Mouse (Mus musculus): Measurements from ENCODE around the gene 1500009C09Rik.
"Not testable (repeated sequence)": the region's sequence is repeated elsewhere in the genome, so short reads cannot be mapped to it uniquely, and the experiment has no call there.

The 1500009C09Rik gene

DNA sequence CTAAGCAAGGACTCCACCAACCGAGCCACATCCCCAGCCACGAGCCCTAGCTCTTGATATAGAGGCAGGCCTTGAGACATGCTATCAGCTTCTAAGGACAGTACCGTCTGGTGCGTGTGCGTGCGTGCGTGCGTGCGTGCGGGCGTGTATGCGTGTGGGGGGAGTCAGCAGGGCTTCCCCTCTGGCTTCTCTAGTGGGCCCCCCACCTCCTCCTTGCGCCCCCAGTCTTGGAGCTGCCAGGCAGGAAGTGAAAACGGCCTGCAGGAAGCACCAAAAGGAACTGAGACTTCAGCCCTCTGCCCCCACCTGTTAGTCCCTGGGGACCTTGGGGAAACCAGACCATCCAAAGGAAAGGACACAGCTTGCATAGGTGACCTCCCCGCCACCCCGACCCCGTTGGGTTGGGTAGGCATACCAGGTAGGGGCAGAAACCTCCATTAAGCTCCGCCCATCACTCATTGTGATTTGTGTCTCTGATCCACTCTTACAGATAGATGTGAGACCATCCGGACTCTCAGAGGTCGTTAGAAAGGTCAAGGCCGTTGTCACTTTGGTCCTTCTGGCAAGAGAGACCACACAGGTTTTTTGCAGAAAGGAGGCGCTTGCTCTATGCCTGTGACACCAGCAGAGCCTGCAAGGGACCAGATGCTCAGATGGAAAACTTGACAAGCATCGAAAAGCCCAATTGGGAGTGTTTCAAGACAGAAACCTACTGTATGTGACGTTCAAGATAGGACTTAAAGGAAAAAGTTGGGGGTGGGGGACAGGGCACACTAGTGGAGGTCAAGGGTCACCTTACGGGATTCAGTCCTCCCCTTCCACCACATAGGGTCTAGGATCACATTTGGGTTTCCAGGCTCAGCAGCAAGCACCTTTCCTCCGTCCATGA, 33.2 kb upstream of the 1500009C09Rik start:
- no peak for DNase-seq (ENCODE audit: low spot score)

DNA sequence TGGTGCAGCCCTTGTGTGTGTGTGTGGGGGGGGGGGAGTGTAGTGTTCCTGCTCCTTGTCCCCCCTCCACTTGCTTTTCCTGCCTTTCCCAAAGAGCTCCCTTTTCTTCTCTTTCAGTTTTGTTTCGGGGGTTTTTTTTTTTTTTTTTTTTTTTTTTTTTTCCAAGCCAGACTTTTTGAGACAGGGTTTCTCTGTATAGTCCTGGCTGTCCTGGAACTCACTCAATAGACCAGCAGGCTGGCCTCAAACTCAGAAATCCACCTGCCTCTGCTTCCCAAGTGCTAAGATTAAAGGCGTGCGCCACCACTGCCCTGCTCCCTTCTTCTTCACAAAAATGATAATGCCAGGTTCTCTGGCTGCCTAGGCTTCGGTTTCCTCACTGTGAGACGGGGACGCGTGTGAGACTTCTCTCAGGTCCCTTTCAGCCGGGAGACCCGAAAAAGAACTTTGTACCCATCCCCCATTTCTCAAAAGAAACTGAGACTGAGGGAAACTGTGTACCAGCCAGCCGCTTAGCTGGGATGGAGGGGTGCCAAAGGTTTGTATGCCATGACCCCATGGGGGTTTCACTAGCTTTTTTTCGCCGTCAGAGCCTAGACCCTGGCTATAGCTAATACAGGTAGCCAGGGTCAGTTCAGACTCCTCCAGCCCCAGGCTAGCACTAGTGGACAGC, 32.1 kb upstream of the 1500009C09Rik start:
- DNase-seq (ENCODE audit: low spot score): no peak

DNA sequence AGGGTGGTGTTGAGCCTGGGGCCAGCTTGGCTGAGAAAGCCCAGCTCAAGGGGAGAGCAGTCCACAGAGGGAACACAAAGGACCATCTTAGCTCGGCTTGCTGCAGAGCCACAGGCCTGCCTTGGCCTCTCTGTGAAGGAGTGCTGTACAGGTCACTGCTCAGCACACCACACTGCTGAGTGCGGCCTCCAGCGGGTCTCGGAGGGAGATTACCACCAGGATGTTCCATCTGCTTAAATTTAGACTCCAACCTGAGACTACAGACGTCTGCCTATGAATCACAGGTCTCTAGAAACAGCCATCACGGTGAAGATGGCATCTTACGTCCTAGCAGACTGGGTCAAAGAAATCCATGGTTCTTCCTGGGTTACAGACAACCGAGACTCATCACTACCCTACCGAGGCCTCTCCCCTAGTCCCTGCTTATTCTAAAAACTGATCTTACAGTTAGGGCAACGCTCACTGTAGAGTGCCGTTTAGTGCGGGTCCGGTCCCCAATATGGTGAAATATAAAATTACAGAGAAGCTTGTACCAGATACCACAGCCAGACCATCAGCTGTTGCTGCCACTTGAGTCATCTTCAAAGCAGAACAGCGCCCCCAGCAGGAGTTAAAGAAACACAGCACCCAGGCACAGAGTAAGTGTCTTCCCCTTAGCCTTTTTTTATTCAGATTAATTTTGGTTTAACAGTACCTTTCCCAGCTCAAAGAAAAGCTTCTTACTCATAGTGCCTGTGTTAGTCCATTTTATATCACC, 30.9 kb upstream of the 1500009C09Rik start:
- DNase-seq (ENCODE audit: low spot score): no peak

DNA sequence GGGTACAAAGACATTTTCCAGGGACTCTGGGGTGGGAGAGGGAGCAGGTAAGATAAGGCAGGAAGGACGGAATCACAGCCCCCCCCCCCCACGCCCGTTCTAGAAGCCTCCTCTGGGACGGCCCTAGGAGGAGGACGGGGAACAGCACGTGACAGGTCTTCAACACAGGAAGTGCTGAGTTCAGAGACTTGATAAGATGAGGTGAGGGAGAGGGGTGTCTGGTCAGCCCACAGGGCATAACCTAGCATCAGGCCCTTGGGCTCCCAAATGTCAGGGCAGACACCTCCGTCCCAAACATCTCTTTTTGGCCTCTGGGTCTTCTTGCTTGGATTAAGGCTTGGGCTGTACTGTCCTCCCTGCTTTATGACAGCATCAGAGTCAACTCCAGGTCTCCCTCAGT, 28.9 kb upstream of the 1500009C09Rik start:
- no peak for DNase-seq (ENCODE audit: low spot score)

DNA sequence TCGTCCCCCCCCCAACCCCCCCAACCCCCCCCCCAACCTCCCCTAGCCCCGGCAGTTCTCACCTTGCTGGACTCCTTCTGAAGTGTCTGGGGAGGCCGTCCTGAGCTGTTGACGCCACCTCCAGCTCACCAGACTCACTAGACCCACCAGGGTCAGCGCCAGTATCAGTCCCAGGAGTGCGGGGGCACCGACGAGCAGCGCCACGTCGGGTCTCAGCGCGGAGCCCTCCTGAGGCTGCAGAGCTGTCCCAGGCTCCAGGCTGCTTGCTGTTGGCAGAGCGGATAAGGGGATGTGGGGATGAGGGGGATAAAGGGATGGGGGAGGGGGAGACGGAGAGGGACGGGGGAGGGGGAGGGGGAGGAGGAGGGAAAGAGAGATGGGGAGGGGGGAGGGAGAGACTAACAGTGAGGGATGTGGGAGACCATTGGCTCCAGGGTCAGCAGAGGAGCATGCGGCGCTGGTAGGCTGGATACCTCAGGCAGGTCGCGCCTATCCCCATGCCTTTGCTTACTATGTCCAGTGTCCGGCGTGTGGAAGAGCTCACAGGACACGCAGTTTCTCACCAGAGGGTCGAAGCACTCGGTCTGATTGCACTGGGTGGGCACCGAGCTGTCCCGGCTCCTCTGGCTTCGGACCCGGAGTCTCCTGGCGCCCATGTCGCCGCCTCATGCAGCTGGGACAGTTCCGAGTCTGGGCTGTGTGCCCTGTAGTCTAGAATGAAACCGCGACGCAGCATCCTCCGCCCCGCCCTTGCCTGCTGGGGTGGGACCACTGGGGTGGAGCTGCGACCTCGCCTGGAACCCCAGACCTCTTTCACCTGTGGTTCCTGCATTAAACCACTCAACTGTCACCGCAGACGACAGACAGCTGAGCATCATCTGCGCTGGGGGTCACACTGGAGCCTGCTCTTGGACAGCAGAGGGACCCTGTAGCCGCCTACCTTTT, 28.3 kb upstream of the 1500009C09Rik start, which contains the start of gene Tnfrsf13c:
Gene Tnfrsf13c (minus strand): TSS at position 713 of the 945 bp plus-strand sequence.
- no peak for DNase-seq (ENCODE audit: low spot score)

DNA sequence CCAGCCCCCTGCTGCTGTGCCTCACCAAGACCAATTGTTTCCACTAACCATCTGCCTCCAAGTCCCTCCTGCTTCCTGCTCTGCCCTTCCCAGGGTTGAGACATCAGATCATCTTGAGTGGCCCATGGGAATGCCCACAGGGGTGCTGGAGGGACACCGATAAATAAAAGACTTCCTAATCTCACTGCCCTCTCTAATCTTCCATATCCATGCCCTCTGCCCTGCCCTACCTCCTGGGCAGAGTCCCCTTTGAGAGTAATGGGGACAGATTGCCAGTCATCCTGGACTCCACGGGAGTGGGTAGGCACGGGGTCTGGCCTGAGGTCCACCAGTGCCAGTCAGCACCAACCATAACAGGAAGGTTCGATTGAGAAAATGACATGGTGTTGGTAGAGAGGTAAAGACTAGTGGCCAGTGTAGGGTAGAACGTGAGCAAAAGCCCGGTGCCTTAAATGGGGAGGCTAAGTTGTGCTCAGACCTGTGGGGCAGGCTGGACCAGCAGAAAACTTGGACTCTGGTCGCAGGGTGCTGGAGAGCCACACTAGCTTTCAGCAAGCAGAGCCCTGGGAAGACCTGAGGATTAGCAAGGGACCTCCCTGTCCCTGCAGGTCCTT, 27.5 kb upstream of the 1500009C09Rik start:
- DNase-seq (ENCODE audit: low spot score): no peak

DNA sequence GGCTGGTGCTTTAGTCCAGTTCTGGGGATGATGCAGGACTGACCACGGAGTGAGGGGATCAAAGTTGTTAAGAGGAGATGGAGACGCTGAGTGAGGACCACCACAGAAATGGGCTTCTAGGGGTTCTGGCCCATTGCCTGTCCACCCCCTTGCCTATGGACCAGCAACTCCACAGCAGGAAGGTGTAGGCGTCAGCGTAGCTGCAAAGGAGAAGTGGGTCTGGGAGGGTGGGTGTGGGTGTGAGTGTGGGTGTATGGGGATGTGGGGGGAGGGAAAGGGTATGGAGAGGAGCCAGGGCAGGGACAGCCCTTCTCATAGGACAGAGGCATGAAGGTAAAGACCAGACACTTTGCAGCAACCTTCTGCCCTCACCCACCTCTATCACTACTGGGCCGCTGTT, 26.4 kb upstream of the 1500009C09Rik start:
- DNase-seq (ENCODE audit: low spot score): no peak

DNA sequence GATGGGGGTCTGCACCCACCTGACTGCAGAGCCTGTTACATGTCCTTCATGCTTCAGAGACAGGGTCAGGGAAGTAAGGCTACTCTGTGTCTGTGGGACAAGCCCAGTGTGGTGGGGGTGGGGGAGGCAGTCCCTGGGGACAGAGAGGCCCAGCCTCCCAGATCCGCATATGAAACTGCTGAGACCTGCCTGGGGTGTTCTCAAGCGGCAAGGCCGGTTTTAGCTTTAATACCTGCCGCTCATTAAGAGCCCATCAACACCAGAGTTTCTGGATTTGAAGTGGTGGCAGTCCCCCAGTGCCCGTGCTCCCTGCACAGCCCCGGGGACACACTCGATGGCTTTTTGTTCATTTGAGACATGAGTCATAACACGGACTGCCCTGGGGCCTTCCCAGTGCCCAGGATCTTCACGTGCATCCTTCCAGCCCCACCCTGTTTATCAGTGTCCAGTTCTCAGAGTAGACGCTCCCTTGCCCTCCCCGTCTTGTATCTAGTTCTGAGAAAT, 22.6 kb upstream of the 1500009C09Rik start:
- no peak for DNase-seq (ENCODE audit: low spot score)

DNA sequence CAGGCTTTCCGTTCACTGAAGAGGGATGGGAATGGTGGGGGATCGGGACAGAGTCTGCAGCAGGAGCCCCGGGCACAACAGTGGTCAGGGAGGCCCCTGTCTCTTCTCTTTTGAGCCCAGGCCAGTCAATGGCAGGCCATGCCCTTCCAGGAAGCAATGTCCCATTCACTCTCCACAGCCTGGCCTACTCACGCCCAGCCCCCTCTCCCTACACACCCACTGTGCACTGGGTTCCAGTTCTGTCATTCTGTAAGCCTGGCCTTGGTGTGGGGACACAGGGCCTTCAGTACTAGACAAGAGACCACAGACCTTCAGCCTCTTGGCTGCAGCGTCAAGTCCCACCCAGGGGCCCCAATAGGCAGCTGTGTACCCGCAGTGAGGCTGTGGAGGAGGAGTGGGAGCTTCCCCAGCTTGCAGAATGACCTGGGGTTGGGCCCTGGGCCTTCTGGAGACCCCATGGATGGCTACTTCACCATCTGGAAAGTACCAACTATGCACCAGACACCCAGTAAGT, 22.0 kb upstream of the 1500009C09Rik start:
- no peak for DNase-seq (ENCODE audit: low spot score)

DNA sequence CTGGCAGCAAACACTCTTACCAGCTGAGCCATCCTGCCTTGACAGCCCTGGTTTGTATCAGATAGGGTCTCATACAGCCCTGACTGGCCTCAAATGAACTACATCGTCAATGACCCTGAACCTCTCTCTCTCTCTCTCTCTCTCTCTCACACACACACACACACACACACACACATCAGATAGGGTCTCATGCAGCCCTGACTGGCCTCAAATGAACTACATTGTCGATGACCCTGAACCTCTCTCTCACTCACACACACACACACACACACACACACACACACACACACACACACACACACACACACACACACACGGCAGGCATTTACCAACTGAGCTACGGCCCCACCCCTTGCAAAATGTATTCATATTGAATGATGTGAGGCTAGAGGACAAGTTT, 21.1 kb upstream of the 1500009C09Rik start:
- no peak for DNase-seq (ENCODE audit: low spot score)

DNA sequence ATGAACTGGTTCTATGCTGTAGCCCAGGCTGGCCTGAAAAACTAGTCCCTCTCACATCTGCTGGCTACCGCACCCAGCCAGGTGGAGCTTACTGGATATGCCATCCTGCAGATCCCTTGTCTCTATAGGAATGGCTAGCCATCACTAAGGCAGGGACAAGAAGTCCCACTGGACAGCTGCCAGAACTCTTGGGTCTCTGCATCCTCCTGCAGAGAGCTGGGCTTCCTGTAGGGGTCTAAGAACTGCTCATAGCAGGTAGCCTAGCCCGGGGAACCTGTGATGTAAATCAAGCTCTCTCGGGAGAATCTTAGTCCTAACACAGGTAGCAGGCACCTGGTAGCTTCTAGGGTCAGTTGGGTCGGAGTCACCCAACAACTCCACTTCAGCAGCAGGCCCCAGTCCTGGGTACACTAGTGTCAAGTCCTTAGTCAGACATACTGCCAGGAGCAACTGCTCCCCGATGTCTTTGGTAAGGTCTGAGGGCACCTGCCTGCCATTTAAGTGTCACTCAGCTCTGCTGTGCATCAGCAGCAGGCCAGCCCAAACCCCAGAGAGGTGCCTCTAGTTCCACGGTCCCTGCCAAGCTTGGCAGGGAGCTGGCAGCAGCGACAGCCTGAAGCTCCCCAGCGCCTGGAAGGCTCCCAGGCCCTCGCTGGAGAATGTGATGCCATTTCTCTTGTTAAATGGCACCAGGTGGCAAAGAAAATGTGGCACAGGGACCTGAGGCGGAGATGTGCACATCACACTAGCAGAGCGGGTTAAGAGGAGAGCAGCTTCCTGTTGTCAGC, 20.4 kb upstream of the 1500009C09Rik start:
- no peak for DNase-seq (ENCODE audit: low spot score)

DNA sequence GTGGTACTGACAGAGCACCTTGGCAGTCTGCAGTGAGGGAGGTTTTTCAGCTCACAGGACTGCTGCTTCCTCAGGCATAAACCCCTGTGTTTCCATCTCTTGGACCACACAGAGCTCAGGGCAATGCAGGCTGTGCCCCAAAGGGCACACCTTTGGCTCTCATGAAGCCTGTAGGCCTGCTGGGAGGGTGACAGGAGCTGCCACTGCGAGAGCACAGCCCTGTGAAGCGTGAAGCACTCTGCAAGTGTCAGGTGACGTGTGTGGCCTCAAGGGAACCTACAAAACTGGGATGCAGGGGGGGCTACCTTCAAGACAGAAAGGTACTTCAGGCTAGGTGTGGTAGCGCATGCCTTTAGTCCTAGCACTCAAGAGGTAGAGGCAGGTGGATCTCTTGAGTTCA, 19.5 kb upstream of the 1500009C09Rik start:
- DNase-seq (ENCODE audit: low spot score): no peak

DNA sequence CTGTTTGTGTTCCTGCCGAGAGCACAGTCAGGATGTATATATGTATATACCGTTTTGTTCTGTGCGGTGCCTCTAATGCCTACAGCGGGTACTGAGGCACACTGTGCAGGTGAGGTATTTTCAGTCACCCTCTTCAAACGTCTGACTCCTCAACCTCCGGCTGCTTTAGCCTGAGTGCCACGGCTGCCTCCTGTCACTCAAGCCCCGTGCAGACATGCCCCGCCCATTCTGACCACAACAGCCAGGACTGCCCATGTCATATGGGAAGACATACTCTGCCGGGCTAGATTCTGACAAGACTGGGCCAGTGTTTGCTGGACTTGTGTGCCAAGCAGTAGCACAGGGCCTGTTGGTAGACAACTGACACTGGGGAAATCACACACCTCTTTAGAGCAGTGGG, 16.5 kb upstream of the 1500009C09Rik start:
- no peak for DNase-seq (ENCODE audit: low spot score)

DNA sequence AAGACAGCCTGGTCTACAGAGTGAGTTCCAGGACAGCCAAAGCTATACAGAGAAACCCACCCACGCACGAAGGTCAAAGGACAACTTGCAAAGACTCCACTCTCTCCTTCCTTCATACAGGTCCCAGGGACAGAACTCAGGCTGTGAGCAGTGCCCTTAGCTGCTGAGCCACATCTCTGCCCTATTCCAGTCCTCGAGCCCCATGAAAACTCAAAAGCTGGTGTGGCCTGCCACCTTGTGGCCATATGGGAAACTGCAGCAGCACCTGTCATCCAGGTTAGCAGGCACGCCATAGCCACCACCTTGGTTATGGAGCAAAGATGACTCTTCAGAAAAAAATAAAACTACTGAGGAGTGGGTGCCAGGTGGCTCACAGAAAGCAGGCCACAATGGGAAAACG, 15.6 kb upstream of the 1500009C09Rik start:
- peak; percentile 68 for DNase-seq (ENCODE audit: low spot score)

DNA sequence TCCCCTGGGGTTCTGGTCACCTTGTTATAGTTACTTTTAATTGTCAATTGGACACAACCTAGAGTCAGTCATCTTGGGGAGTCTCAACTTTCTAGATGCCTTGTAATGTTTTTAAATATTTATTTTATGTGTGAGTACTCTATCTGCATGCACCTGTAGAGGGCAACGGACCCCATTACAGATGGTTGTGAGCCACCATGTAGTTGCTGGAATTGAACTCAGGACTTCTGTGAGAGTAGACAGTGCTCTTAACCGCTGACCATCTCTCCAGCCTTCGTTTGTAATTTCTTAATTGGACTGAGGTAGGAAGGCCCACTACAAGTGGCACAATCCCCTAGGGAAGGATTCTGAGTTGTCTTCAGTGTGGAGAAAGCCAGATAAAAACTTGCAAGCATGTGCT, 8.9 kb upstream of the 1500009C09Rik start:
- no peak for DNase-seq (ENCODE audit: low spot score)

DNA sequence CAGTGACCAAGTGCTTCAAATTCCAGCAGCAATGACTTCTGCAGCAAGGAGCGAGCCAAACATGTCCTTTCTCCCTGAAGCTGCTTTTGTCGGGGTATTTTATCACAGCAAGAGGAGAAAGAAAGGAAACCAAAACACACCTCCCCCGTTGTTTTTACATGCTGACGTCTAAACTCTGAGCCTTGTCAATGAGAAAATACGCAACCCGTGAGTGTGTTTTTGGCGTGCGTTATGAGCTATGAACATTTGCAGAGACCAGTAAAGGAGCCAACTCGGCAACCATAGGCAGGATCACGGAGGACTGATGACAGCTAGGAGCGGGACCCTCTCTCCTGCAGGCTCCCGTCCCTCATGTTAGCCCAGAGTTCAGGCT, 8.5 kb upstream of the 1500009C09Rik start:
- no peak for DNase-seq (ENCODE audit: low spot score)

DNA sequence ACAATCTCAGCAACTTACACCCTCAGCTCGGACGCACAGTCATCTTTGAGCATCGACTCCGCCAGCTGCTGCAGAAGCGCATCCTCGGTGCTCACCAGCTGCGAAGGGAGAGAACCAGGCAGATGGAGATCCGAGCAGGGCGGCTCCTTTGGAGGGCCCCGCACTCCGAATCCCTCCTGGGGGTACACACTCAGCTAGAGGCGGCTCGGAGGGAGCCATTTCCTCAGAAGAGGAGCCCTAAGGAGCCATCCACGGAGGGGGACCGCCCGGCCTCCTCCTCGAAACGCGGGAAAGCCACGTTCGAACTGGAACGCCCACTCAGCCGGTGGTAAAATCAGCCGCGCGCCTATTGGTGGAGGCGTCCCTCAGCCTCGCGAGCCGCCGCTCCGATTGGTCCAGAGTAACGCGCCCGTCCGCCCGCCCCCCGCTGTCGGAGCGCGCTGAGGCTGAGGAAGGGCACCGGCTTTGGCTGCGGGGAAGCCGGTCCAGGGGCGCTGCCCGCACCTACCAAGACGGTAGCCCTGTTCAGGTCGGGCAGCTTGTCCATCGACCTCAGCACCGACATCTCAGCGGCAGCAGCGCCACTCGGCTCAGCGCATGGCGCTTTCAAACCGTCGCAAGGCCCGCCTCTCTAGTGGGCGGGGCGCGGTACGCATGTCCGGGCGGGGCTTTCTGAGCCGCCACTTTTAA, 7.9 kb upstream of the 1500009C09Rik start, which contains the start of gene Cenpm:
Gene Cenpm (minus strand): TSS at position 634 of the 690 bp plus-strand sequence.
- DNase-seq (ENCODE audit: low spot score): peak; percentile 83

DNA sequence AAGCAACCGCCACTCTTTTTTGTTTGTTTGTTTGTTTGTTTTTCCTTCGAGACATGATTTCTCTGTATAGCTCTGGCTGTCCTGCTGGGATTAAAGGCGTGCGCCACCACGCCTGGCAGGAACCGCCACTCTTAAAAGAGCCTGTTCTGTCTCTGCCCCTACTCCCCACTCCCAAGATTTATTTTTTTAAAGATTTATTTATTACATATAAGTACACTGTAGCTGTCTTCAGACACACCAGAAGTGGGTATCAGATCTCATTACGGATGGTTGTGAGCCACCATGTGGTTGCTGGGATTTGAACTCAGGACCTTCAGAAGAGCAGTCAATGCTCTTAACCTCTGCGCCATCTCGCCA, 7.4 kb upstream of the 1500009C09Rik start:
- DNase-seq (ENCODE audit: low spot score): not testable (repeated sequence)

DNA sequence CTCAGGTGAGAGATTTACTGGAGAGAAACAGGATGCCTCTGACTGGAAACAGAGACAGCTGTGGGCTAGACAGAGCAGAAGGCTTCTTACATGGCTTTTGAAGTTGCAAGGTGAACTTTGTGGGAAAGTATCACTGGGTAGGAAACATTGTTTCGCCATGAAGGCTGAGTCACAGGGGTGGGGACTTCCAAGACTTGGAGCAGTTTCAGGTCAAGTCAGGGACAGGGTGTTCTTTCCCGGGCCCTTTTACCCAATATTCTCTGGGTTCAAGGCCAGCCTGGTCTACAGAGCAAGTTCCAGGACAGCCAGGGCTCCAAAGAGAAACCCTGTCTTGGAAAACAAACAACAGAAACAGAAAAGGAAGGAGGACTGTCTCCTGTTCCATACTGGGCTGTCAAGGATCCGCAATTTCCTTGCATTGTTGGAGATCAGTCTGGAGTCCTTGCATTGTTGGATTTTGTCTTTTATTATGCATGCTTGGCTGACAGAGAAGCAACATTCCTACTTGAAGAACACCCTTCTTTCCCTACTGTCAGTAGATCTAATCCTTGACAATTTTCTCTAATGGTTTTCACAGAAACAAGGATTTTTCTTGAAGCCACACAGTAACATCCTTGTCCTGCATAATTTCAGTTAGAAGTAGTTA, 4.9 kb upstream of the 1500009C09Rik start:
- no peak for DNase-seq (ENCODE audit: low spot score)
